10 mouse cellular contexts compared by ENCODE assay signal in the genomic region with DNA sequence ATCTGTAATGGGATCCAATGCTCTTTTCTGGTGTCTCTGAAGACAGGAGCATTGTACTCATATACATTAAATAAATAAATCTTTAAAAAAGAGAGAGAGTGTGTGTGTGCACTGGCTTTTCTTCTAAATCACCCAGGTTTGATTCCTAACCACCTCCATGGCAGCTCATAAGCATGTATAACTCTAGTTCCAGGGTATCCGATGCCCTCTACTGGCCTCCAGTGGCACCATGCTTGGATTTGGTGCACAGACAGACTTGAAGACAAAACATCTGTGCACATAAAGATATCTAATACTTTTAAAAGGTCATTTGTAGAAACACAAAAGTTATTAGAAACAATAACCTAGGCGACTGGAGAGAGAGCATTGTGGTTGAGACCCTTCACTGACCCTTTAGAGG. TPM values are rescaled to one million over a fixed set of nuclear protein-coding genes. Genes with fewer than 3 reads are reported as not detected.
DNase-seq lines count a peak whose midpoint lies in the region; ATAC-seq and TF ChIP-seq lines count a peak whose summit lies in the region.
"Had no signal": no experiment of that assay in that cellular context is flagged by ENCODE, and none has a peak within 500 bp of the region (broad histone marks: within the 10 kb centered on the region; RNA-seq: fewer than 3 reads in every experiment).

No protein-coding gene starts in this region.

- no peak for TF ChIP-seq POLR2A in spleen, adult 2 months (IDR thresholded peaks at IDR 0.05; ENCODE audit: low read depth, low read length)

- no peak overlapping the region for H3K4me2 ChIP-seq in heart, embryonic 11.5 days

- no peaks in the 10 kb centered on the region for H3K27me3 ChIP-seq in heart, embryonic 11.5 days (ENCODE audit: control insufficient read depth, insufficient read depth, low read length)
- no peaks in the 10 kb centered on the region for H3K27me3 ChIP-seq in spleen, adult 2 months (ENCODE audit: control insufficient read depth, insufficient read depth, low read length)

- peaks cover 6% of the 10 kb centered on the region; the same call in 1 of the 2 replicates for H3K36me3 ChIP-seq in heart, embryonic 11.5 days (ENCODE audit: control insufficient read depth, insufficient read depth, low read length)
- H3K36me3 ChIP-seq in spleen, adult 2 months (ENCODE audit: control insufficient read depth, insufficient read depth, low read length): peaks cover 25% of the 10 kb centered on the region

- ATAC-seq in heart, embryonic 11.5 days (replicated peaks; ENCODE audit: insufficient number of reproducible peaks, low FRiP score, low TSS enrichment): no peak
- no peak for ATAC-seq in monocyte, adult 5-6 weeks (replicated peaks; ENCODE audit: insufficient number of reproducible peaks, low FRiP score, low TSS enrichment, poor library complexity, severe bottlenecking)

- 45% methylated on average over 2 of the region's 2 CpGs for WGBS in heart, embryonic 11.5 days (ENCODE audit: insufficient replicate concordance)
- 56% methylated on average over 2 of the region's 2 CpGs for WGBS in spleen, adult 2 months

- no peaks in the 10 kb centered on the region for H3K4me1 ChIP-seq in heart, embryonic 11.5 days (ENCODE audit: control insufficient read depth, insufficient read depth, low read length)
- peaks cover 4% of the 10 kb centered on the region for H3K4me1 ChIP-seq in spleen, adult 2 months (ENCODE audit: control insufficient read depth, insufficient read depth, insufficient read length)

- no peak overlapping the region for H3K4me3 ChIP-seq in heart, embryonic 11.5 days (ENCODE audit: low read depth, low read length)
- no peak overlapping the region for H3K4me3 ChIP-seq in spleen, adult 2 months (ENCODE audit: extremely low read depth, insufficient read depth, insufficient read length)
- H3K4me3 ChIP-seq: erythroblast, embryonic 14.5 days had no signal

- intact Hi-C loops in heart, postnatal 10 days (cut with DNase I): loop anchor here (5.0 kb wide), 1 partner anchor 126 kb away; no protein-coding TSS in a partner anchor

- peak; percentile 48; the same call in 1 of the 2 replicates for TF ChIP-seq CTCF in spleen, adult 2 months (IDR thresholded peaks at IDR 0.05; ENCODE audit: extremely low read depth, insufficient read depth, insufficient read length, insufficient replicate concordance)

- DNase-seq in heart, postnatal 10 days: peak; percentile 50 to 53
- DNase-seq in urinary bladder, postnatal 36 days (ENCODE audit: low spot score in 2 of 2): peak; percentile 17 to 27
- no peak for DNase-seq in urinary bladder, postnatal 10 days (ENCODE audit: low spot score)
- DNase-seq in c-Kit-positive CD71-positive TER-119-positive erythroid progenitor cells, embryonic 14.5 days (ENCODE audit: low spot score): peak; percentile 14
- peak; percentile 42 to 66 for DNase-seq in kidney, postnatal 25 days
- peak; percentile 42 to 47 for DNase-seq in spleen, adult 2 months (ENCODE audit: low read depth in 1 of 2, low spot score in 2 of 2)

- no peak overlapping the region for H3K27ac ChIP-seq in heart, embryonic 11.5 days (ENCODE audit: low read depth, low read length)
- no peak overlapping the region for H3K27ac ChIP-seq in spleen, adult 2 months (ENCODE audit: insufficient read depth, low read length)

- H3K9me3 ChIP-seq in heart, embryonic 11.5 days (replicated peaks; ENCODE audit: control insufficient read depth, low read length): no peaks in the 10 kb centered on the region

- no peak overlapping the region for H3K9ac ChIP-seq in heart, embryonic 11.5 days (ENCODE audit: low read depth, low read length)

RNA-seq across cellular contexts. Expression of a gene that starts 9.5 kb away (rescaled TPM):
- total RNA-seq in heart, postnatal 10 days (2021): 10 to 100 TPM; 22.5 to 25.3 TPM
- polyA plus RNA-seq in heart, embryonic 11.5 days (2014; fragmentation: Nextera tagmentation; extraction: Ambion mirVana): 6.1 and 8.2 TPM in 2 replicates
- polyA plus RNA-seq in spleen, adult 2 months (2012; rRNA removed): 37.6 and 55.4 TPM in 2 replicates
- 23.5 to 54.0 TPM (median 33.9 TPM) in 3 replicates for total RNA-seq in monocyte, adult 5-6 weeks (2017)

RNA-seq across cellular contexts. Expression of a gene that starts 35.7 kb away (rescaled TPM):
- under 1 TPM in 1 of 2 experiments, not detected in 1; 0.26 TPM for total RNA-seq in heart, postnatal 10 days (2021)
- 0.39 and 0.97 TPM in 2 replicates for polyA plus RNA-seq in heart, embryonic 11.5 days (2014; fragmentation: Nextera tagmentation; extraction: Ambion mirVana)
- 8.9 and 10.0 TPM in 2 replicates for polyA plus RNA-seq in spleen, adult 2 months (2012; rRNA removed)
- total RNA-seq in monocyte, adult 5-6 weeks (2017): not detected in 3 replicates
- polyA plus RNA-seq: erythroblast, embryonic 14.5 days; liver, embryonic 16.5 days had no signal

RNA-seq across cellular contexts. Expression of a gene that starts 45.2 kb away (rescaled TPM):
- not detected for total RNA-seq in heart, postnatal 10 days (2021)
- polyA plus RNA-seq in heart, embryonic 11.5 days (2014; fragmentation: Nextera tagmentation; extraction: Ambion mirVana): 0.20 TPM in 1 of 2 replicates, not detected in the other
- 0.07 TPM in 1 of 2 replicates, not detected in the other for polyA plus RNA-seq in spleen, adult 2 months (2012; rRNA removed)
- total RNA-seq in monocyte, adult 5-6 weeks (2017): not detected in 3 replicates
- polyA plus RNA-seq: erythroblast, embryonic 14.5 days had no signal
